Mouse (Mus musculus) lung, adult 2 months (tissue): ENCODE data around the gene Prss35.

Experiments used
- CTCF ChIP-seq: fragments of 200-500 bp; IDR thresholded peaks from 2 replicates; pipeline ENCODE4 v1.5.1; 2011; ENCODE audit warnings: mild to moderate bottlenecking, low read length, control low read depth; ENCODE audit not compliant: insufficient read depth
- POLR2A ChIP-seq: fragments of 200-500 bp; IDR thresholded peaks from 2 replicates; pipeline ENCODE4 v1.6.1; 2011; ENCODE audit warnings: low read depth, mild to moderate bottlenecking, control low read depth, low read length, borderline replicate concordance; ENCODE audit errors: extremely low read depth

- TF ChIP-seq POLR2A: no peak
- no peak for TF ChIP-seq CTCF
Measured at GRCm38 (mm10) chr9:86781426-86781825, 38.0 kb downstream of the Prss35 start.
